Mouse (Mus musculus) heart, embryonic 11.5 days (tissue): ENCODE measurements at regions not wholly inside any gene's neighbourhood (a gene's known extent, or its start where the extent isn't known, plus 50 kb on each side); places are given as distances from the start of the nearest gene placed in this dataset.

Source experiments
- ATAC-seq: fragments of 200-750 bp; cut with Nextera tagmentation; replicated peaks from 2 replicates; pipeline ENCODE4 v1.8.0; 2017; ENCODE audit warnings: moderate library complexity; ENCODE audit not compliant: insufficient number of reproducible peaks, low FRiP score, low TSS enrichment
- H3K27ac ChIP-seq: fragments of 300-500 bp; sonication (generic); 2 replicates; pipeline ENCODE4 v1.5.1; 2014; ENCODE audit warnings: mild to moderate bottlenecking, low read depth, low read length
- H3K27me3 ChIP-seq: fragments of 300-500 bp; sonication (generic); 2 replicates; pipeline ENCODE4 v1.6.1; 2014; ENCODE audit warnings: mild to moderate bottlenecking, low read length, mixed read lengths; ENCODE audit not compliant: control insufficient read depth, insufficient read depth
- H3K36me3 ChIP-seq: fragments of 300-500 bp; sonication (generic); 2 replicates; pipeline ENCODE4 v1.6.1; 2014; ENCODE audit warnings: mild to moderate bottlenecking, low read length, moderate library complexity, mixed read lengths; ENCODE audit not compliant: control insufficient read depth, insufficient read depth
- H3K4me1 ChIP-seq: fragments of 300-500 bp; sonication (generic); 2 replicates; pipeline ENCODE4 v1.6.1; 2014; ENCODE audit warnings: low read length; ENCODE audit not compliant: control insufficient read depth, insufficient read depth
- H3K4me2 ChIP-seq: fragments of 300-500 bp; sonication (generic); 2 replicates; pipeline ENCODE4 v1.6.1; 2014; ENCODE audit warnings: mild to moderate bottlenecking, moderate library complexity
- H3K4me3 ChIP-seq: fragments of 300-500 bp; sonication (generic); 2 replicates; pipeline ENCODE4 v1.5.1; 2014; ENCODE audit warnings: low read depth, low read length
- H3K9ac ChIP-seq: fragments of 300-500 bp; sonication (generic); 2 replicates; pipeline ENCODE4 v1.6.1; 2014; ENCODE audit warnings: mild to moderate bottlenecking, low read depth, low read length, moderate library complexity
- H3K9me3 ChIP-seq: fragments of 300-500 bp; sonication (generic); replicated peaks from 2 replicates; pipeline ENCODE4 v1.6.1; 2016; ENCODE audit warnings: low read length; ENCODE audit not compliant: control insufficient read depth
- WGBS: fragments of 180-500 bp; shearing (Covaris S2); extraction: QIAGEN DNeasy Blood & Tissue Kit; methylation state at CpG from one replicate; pipeline ENCODE4 v1.1.7; 2014; ENCODE audit not compliant: insufficient replicate concordance; 5-methylcytosine and 5-hydroxymethylcytosine counted together

DNA sequence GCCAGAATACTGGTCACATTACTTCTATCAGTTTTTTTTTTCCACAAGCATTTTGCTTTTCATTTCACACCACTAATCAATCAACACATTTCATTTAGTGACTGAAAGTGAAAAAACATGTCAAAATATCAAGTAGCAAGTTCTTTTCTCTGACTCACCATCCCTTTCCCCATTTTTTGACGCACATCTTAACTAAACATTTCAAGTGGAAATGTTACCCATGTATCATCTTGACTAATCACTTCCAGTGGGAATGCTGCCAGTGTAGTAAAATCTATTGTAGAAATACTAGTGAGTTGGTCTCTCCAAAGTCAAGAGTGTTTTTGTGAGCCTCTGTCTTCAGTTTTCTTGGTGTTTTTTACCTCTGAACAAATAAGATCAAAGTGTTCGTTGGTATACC is 527.6 kb upstream of the Adgrl4 start:
- H3K4me2 ChIP-seq, result no peak overlapping the region
- no peak overlapping the region for H3K27ac ChIP-seq
- H3K9ac ChIP-seq, result no peak overlapping the region
- 62% methylated on average over 2 of the region's 2 CpGs for WGBS
- ATAC-seq, result no peak
- no peaks in the 10 kb centered on the region for H3K4me1 ChIP-seq
- no peaks in the 10 kb centered on the region for H3K27me3 ChIP-seq
- H3K9me3 ChIP-seq, result no peaks in the 10 kb centered on the region
- no peaks in the 10 kb centered on the region for H3K36me3 ChIP-seq
- no peak overlapping the region for H3K4me3 ChIP-seq

GRCm38 (mm10) chr3:150954897-150955296 is 482.8 kb upstream of the Adgrl4 start:
- WGBS, result 49% methylated on average over 1 of the region's 1 CpGs
- no peak for ATAC-seq
- H3K27me3 ChIP-seq, result no peaks in the 10 kb centered on the region

DNA sequence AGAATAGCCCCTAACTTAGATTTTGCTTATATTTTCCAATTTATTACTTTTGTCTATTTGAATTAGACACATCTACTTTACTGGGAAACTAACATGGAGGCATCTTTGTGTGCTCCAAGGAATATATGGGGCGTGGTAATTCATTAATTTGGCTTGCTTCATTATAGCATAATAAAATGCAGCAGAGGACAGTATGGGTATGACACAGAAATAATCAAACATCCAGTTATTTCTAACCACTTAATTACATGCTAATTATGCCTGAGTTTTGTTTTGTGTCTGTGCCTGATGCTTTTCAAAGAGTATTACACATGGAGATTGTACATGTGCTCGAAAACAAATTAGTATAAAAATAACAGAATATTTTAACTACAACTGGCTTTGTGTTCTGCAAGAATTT is 438.0 kb upstream of the Adgrl4 start:
- 83% methylated on average over 2 of the region's 2 CpGs for WGBS
- no peaks in the 10 kb centered on the region for H3K27me3 ChIP-seq
- H3K4me2 ChIP-seq, result no peak overlapping the region
- ATAC-seq, result no peak
- H3K36me3 ChIP-seq, result no peaks in the 10 kb centered on the region
- H3K9me3 ChIP-seq, result no peaks in the 10 kb centered on the region
- H3K9ac ChIP-seq, result no peak overlapping the region
- no peak overlapping the region for H3K4me3 ChIP-seq
- no peaks in the 10 kb centered on the region for H3K4me1 ChIP-seq
- no peak overlapping the region for H3K27ac ChIP-seq

More at GRCm38 (mm10) chr3:150954897-150955296, 482.8 kb upstream of the Adgrl4 start:
- Histone ChIP-seq H3K27ac (no peak overlapping the region), H3K36me3 (no peaks in the 10 kb centered on the region), H3K4me2 (no peak overlapping the region), H3K4me1 (no peaks in the 10 kb centered on the region), H3K9me3 (no peaks in the 10 kb centered on the region), H3K9ac (no peak overlapping the region), H3K4me3 (no peak overlapping the region)

DNA sequence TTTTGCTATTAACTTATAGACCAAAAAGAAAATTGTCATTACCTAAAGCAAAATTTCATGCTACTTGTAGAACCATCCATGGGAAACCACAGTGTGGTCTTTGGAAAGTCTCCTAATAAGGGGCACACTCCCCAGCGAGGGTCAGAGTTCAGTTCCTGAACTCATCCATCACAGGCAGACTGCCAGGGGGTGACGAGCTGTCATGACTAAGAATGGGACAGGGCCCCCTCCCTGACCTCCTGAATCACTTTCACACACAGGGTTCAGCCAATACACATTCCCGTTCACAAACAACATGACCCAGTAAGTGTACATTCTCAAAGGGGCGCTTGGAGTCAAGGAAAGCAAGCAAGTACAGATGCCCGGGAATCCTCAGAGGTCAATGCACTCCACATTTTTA is 437.5 kb upstream of the Adgrl4 start:
- H3K4me1 ChIP-seq, result no peaks in the 10 kb centered on the region
- no peaks in the 10 kb centered on the region for H3K36me3 ChIP-seq
- H3K4me3 ChIP-seq, result no peak overlapping the region
- no peak overlapping the region for H3K9ac ChIP-seq
- no peaks in the 10 kb centered on the region for H3K27me3 ChIP-seq
- WGBS, result 28% methylated on average over 5 of the region's 5 CpGs
- H3K4me2 ChIP-seq, result no peak overlapping the region
- ATAC-seq, result no peak
- H3K27ac ChIP-seq, result no peak overlapping the region
- H3K9me3 ChIP-seq, result no peaks in the 10 kb centered on the region

- no peak overlapping the region for H3K4me3 ChIP-seq
- H3K9me3 ChIP-seq, result no peaks in the 10 kb centered on the region
- H3K27ac ChIP-seq, result no peak overlapping the region
- H3K9ac ChIP-seq, result no peak overlapping the region
- H3K27me3 ChIP-seq, result no peaks in the 10 kb centered on the region
- H3K4me2 ChIP-seq, result peak overlapping the region; percentile 29; the same call in 1 of the 2 replicates
- ATAC-seq, result no peak
- 29% methylated on average over 6 of the region's 6 CpGs for WGBS
- no peaks in the 10 kb centered on the region for H3K36me3 ChIP-seq
- no peaks in the 10 kb centered on the region for H3K4me1 ChIP-seq
Observed at GRCm38 (mm10) chr3:151001881-151002412, 435.7 kb upstream of the Adgrl4 start.

DNA sequence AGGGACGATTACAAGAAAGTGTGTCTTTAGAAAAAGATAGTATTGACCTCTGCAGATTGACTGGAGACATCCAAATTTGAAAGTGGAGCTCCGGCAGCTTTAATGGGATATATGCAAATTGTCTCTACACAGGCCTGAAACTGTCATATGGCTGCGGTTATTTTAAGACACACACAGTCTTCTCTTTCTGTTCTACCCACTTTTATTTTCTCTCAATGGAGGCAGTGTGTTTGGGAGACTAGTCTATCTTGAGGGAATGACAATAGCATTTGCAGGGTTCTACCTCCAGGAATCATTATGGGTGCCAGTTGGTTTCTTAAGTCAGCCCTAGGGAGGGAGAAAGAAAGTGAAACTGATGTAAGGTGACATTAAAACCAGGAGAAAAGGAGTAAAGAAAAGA is 434.2 kb upstream of the Adgrl4 start:
- 75% methylated on average over 3 of the region's 3 CpGs for WGBS
- Histone ChIP-seq H3K4me2 (no peak overlapping the region; the same call in 1 of the 2 replicates), H3K4me3 (no peak overlapping the region)

DNA sequence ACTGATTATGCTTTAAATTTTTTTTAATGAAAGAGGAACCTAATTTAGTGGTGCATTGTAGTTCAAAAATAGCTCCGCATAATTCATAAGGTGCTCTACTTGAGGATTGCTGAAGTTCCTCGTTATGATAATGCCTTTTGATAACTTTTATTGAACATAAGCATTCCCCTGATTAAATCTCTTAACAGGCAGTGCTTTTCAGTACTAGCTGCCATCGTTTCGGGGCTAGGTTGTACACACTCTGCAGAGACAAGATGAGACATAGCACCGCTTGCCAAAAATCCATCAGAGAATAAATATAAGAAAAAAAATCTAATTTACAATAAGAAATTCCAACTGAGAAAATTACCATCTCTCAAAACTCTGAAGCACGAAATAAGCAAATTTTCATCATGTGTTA is 433.7 kb upstream of the Adgrl4 start:
- Histone ChIP-seq H3K36me3 (no peaks in the 10 kb centered on the region), H3K4me2 (no peak overlapping the region), H3K4me3 (no peak overlapping the region), H3K27ac (no peak overlapping the region), H3K27me3 (no peaks in the 10 kb centered on the region), H3K9ac (no peak overlapping the region), H3K4me1 (no peaks in the 10 kb centered on the region), H3K9me3 (no peaks in the 10 kb centered on the region)
- no peak for ATAC-seq
- WGBS, result 78% methylated on average over 6 of the region's 6 CpGs

More for the DNA sequence above, 434.2 kb upstream of the Adgrl4 start:
- H3K27ac ChIP-seq, result no peak overlapping the region
- H3K9ac ChIP-seq, result no peak overlapping the region
- H3K27me3 ChIP-seq, result no peaks in the 10 kb centered on the region
- H3K9me3 ChIP-seq, result no peaks in the 10 kb centered on the region
- no peaks in the 10 kb centered on the region for H3K4me1 ChIP-seq
- ATAC-seq, result no peak
- H3K36me3 ChIP-seq, result no peaks in the 10 kb centered on the region

DNA sequence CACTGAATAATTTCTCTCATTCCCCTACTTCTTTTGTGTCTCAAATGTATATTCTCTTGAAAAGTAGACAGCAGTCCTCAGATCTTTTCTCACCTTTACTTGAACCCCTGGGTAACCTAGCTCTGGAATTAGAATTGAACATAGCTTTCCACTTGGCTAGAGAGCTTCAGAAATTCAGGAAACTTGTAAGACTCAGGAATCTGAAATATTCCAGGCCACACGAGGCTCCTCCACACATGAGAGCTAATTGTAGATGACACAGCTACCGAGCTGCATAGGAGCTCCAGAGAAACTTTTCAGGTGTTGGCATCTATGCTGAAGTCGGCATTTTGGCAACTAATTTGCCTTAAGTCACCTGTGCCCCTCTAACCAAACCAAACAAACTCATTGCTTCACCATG is 417.7 kb upstream of the Adgrl4 start:
- Histone ChIP-seq H3K9ac (no peak overlapping the region), H3K27me3 (no peaks in the 10 kb centered on the region), H3K4me1 (no peaks in the 10 kb centered on the region), H3K4me2 (no peak overlapping the region), H3K9me3 (no peaks in the 10 kb centered on the region), H3K27ac (no peak overlapping the region), H3K36me3 (no peaks in the 10 kb centered on the region), H3K4me3 (no peak overlapping the region)
- WGBS, result 56% methylated on average over 3 of the region's 3 CpGs
- no peak for ATAC-seq

DNA sequence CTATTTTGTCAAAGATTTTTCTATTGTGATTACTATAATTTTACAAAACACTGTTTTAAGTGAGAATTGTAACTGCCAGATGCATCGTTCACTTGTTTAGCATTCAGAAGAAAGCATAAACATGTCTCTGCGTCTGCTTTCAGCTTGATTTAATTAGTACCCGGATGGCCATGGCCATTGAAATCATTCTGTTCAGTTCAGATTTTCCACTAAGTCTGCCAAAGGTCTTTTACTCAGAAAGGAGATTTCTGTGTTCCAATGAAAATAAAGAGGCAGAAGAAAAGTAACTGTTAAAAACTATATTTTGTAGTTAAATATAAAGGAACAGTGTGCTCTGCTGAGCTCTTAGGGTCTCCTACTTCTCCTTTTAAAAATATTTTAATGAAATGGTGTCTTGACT is 380.2 kb upstream of the Adgrl4 start:
- Histone ChIP-seq H3K4me3 (no peak overlapping the region), H3K27ac (no peak overlapping the region), H3K9me3 (no peaks in the 10 kb centered on the region), H3K9ac (no peak overlapping the region), H3K36me3 (no peaks in the 10 kb centered on the region), H3K4me2 (no peak overlapping the region), H3K4me1 (no peaks in the 10 kb centered on the region), H3K27me3 (no peaks in the 10 kb centered on the region)
- ATAC-seq, result no peak
- WGBS, result 76% methylated on average over 3 of the region's 3 CpGs
